Mouse (Mus musculus) cerebellum, adult 18-20 months (tissue): Measurements from ENCODE around the gene Vamp2.

Source experiments
- DNase-seq, 2 experiments: peaks; one replicate each; pipeline ENCODE4 v3.0.0; 2021

Vamp2 gene

DNA sequence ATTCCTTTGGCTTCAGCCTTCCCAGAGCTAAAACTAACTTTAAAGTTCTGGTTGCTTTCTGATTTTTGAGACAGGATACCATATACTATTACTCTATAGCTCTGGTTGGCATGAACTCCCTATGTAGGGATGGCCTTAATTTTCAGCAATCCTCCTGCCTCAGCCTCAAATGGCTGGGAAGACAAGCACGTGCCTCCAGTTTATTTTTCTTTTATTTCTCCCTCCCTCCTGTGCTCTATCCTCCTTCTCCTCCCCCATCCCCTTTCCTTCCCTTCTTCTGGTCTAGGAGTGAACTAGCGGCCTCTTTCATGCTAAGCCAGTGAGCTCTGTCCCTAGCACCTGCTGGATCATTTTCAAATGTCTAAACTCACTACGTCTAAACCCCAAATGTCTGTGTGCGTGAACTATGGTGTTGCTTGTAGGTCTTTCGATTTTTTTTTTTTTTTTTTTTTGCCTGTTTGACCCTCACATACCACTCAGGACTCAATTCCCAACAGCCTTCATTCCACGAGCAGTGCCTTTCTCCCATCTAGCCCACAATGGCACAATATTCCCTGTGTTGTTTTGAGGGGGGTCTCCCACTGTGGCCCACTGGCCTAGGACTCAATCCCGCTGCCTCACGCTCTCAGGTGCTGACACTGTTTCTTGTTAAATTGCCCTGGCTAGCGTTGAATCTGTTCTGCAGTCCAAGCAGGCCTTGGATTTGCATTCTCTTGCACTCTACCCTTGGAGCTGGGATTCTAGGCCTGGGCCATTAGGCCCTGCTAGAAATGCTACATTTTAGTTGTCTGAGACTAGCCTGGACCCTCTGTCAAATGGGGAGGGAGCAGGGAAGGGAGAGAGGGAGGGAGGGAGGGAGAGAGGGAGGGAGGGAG, 23.8 kb upstream of the Vamp2 start:
- no peak for DNase-seq

DNA sequence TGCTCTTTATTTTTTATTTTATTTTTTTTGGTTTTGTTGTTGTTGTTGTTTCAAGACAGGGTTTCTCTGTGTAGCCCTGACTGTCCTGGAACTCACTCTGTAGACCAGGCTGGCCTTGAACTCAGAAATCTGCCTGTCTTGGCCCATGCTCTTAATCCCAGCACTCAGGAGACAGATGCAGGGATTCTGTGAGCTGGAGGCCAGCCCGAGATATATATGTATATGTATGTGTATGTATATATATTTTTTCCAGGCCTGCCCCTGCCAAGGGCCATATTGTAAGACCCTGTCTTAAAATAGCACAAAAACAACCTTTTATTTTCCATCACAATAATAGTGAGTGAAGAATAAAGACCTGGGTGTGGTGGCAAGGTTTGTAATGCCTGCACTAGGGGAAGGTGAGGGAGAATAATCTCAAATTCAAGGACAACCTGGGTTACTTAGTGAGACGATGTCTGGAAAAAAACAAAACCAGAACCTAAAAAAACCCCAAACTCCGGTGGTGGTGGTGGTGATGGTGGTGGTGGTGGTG, 22.8 kb upstream of the Vamp2 start:
- DNase-seq, result no peak

DNA sequence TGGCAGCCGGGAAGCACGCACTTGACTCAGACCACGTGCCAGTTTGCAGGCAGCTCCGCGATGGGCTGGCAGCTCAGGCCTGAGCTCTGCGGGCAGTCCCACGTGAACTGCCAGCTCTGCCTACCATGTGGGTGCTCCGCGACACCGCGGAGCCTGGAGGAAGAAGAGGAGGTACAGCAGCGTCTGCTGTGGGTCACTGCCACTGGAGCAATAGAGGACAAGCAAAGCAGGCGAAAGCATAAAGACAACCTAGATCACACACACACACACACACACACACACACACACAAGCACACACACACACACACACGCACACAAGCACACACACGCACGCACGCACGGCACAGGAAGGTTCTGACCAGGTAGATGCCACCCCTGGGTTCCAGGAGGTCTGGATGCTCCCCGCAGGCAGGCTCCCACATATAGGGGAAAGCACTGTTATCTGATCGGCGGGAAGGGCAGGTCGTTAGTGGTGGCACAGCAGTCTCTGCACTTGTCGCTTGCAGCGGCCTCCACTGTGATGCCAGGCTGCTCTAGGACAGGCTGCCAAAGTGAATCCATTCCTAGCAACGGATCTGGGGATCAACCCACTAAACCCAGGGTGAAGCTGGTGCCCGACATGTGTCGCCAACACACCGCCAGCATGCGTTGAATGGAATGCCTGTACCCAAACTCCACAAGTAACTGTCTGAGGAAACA, 22.0 kb upstream of the Vamp2 start:
- DNase-seq, result peak; percentile 65 to 71

DNA sequence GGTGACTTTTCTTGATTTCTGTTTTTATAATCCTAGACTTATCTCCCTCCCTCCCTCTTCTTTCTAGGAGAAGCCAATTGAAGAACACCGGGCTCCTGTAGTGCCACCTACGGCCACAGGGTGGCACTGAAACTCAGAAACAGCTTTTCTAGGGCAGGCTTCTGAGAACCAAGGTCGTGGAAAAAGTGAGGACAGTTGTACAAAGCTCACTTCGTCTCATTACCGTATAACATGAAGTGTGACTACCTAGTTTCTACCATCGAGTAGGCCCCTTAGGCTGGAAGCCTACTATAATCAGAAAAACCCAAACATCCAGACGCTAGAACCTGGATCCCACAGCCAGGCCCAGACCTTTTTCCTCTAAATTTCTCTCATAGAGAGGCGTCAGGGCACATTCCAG, 21.3 kb upstream of the Vamp2 start:
- DNase-seq, result peak; percentile 92 to 94

DNA sequence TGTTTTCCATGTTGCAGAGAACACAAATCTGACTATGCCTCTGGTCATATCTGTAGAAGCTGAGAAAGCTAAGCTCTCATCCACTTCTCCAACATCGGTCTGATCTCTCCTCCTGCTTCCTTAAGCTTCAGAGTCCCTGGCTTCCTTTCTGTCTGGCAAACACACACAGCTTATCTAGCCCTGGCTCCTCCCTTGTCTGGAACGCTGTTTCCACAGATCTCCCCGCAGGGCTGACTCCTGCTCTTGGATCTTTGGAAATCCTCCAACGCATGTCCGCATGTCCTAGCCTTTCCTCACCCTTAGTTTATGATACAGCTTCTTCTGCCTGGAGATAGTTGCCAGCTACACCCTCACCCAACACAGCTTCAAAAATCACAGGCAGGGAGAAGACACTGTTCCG, 20.7 kb upstream of the Vamp2 start:
- DNase-seq, result no peak

DNA sequence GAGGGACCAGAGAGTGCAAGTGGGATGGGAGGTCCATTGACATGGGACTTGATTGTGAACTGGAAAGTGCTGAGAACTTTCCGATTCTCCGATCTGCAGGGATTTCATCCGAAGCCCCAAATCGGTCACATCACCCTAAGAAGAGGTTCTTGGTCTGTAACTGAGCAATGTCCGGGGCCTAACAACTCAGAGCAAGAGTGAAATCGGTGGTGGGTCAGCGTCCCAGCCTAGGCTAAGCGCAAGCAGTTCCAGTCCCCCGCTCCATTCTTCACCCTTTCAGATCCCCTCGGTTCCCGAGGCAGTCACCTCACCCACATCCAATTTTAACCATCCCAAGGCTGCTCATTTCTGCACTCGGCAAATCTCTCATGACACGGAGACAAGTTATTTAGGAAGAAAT, 18.2 kb upstream of the Vamp2 start:
- no peak for DNase-seq

DNA sequence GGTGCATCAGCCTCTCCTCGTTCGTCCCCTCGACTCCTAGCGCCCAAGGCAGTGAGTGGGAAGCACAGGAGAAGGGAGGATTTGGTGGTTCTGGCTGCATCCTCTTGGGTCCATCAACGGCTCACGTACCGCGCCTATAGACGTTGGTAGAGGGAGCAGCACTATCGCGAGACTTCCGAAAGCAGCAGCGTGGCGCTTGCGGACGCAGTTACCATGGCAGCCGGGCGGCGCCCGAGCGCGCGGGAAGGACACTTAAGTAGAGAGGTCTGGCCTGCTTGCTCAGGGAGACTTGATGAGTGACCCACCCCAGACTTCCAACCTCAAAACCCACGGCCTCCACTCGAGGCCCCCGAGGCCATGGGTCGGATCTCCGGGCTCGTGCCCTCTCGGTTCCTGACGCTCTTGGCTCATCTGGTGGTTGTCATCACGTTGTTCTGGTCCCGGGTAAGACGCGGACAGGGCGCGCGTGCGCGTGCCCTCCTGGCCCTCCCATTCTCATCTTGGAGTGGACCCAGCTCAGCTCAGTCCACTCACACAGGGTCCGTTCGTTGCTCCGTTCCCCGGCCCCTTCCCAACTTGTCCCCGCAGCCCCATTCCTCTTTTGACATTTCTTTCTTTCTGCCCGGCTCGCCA, 17.6 kb upstream of the Vamp2 start, which contains the start of gene Tmem107:
TSS of gene Tmem107 (plus strand) at position 217 of the 633 bp plus-strand sequence.
- peak; percentile 94 to 95 for DNase-seq

DNA sequence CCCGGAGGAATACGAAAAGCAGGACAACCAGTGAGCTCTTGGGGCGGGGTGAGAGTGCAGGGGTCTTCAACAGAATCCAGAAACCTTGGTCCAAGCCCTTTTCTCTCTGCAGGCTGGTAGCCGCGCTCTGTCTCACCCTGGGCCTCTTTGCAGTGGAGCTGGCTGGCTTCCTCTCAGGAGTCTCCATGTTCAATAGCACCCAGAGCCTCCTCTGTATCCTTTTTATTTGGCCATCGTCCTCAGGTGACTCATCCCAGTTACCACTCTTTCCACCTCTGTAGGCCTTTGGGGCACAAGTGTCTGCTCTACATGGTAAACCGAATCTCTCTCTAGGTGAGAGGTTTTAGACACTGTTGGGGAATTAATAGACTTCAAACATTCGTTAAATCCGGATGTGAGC, 17.0 kb upstream of the Vamp2 start:
- DNase-seq, result no peak

DNA sequence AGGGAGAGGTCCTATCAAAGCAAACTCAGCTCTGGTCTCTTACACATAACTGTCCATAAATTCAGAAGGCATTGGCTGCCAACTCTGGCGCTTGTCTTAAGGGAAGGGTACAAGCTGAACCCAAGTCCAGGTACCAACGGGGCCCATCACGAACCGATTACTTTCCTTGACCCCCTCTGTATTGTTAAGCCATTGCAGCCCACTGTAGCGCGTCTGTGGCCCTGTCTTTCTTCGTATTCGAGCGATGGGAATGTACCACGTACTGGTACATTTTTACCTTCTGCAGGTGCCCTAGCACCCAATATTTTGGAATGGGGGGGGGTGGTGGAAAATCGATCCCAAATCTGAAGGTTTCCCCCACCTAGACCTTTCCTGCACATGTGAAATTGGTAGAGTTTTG, 16.1 kb upstream of the Vamp2 start:
- peak in 1 of 2 experiments; percentile 24 for DNase-seq

DNA sequence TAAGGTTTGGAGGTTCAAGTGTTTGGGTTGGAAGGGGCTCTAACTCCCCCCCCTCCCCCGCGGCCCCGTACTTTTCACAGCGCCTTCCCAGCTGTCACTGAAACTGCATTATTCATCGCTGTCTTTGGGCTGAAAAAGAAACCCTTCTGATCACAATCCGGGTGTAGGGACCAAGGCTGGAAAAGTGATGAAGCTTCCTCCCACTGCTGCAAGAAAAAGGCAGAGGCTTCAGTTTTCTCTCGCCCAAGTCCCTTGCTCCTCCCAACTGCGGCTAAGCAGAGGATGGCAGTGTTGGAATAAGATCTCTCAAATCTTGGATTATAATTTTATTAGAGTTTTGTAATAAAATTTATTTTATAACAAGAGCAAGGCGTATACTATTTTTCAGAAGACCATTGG, 15.6 kb upstream of the Vamp2 start:
- peak; percentile 32 to 37 for DNase-seq

DNA sequence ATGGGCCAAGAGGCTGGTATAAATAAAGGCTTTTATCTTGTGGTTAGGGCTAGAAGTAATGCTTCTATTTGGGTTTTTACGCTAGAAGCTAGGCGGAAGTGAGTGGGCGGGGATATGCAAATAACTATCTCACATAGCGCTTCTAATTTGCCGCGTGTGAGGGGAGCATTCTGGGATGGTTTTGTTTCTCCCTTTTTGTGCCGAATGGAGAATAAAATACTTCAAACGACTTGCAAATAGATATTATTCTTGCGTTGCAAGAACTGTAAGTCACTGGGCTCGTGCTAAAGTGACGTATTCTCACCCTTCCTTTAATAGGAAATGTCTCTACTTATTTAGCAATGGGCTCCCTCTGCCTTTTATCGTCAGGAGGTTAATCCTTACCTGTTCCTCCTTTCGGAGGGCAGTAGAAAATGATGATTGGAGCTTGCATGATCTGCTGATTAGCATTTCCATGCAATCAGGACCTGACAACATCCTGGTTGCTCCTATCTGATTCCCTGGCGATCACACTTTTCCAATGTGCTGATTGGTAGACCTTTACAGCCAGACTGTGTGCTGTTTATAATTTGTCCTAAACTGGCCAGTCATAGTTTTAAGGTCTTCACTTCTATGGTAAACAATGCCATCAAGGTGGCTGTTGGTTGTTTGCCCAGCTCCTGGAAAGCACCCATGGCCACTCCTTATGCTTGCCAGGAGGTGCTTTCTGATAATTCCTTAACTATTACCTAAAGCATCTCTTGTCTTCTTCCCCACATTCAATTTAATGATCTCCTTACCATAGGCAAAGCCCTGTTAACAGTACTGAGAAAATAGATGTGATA, 15.0 kb upstream of the Vamp2 start:
- peak; percentile 85 to 87 for DNase-seq

DNA sequence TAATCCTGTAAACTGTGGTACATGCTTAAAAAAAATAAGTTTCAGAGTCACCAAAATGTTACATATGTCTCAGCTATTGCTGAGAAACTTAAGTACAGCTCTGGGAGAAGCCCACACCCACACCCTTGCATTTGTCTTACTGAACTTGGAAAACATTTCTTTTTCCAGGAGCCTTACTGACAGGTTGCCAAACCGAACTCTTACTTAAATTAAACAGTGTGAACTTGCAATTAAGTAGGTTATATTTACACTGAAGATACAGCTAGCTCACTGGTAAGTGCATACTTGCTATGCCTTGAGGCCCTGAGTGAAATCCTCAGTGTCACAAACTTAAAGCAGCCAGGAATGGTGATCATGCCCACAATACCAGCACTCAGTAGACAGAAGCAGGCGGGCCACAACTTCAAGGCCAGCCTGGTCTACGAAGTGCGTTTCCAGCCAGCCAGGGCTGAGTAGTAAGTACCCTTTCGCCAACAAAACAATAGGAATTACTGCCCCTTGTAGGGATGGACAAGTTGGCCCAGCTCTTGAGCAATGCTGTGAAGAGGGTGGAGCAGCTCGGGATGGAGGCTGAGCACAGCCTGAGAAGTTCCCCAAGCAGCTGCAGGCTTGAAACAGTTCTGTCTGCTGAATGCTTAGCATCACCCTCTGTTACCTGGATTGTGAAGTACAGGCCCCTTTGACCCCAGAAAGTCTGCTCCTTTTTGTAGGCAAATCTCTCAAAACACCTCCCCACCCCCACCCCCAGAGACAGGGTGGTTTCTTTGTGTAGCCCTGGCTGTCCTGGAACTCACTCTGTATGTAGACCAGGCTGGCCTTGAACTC, 14.1 kb upstream of the Vamp2 start:
- no peak for DNase-seq

DNA sequence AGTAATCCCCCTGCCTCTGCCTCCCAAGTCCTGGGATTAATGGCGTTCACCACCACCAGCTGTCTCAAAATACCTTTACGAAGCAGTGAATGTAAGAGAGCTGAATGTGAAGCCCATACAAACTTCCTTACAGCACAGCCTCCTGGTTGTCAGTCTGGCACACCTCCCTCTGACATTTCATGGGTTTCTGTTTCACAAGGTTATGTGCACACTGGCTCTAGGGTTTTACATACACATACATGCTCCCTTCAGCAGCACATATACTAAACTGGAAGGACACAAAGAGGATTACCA, 13.6 kb upstream of the Vamp2 start:
- no peak for DNase-seq

DNA sequence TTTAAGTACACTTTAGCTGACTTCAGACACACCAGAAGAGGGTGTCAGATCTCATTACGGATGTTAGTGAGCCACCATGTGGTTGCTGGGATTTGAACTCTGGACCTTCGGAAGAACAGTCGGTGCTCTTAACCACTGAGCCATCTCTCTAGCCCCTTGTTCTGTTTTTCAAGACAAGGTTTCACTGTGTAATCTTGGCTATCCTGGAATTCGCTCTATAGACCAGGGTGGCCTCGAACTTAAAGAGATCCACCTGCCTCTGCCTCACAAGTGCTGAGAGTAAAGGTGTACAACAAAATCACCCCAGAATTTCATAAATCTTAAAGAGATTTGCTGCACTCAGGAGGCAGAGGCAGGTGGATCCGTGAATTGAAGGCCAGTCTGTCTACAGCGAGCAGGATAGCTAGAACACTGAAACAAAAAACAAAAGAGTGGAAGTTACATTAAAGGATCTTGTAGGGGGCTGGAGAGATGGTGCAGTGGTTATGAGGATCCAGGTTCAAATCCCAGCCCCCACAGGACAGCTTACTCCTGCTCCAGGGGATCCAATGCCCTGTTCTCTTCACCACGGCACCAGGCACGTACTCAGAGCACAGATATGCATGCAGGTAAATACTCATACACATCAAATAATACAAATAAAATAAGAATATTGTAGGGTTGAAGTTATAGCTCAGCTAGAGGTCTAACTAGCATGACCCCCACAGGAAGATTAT, 12.4 kb upstream of the Vamp2 start:
- no peak for DNase-seq

DNA sequence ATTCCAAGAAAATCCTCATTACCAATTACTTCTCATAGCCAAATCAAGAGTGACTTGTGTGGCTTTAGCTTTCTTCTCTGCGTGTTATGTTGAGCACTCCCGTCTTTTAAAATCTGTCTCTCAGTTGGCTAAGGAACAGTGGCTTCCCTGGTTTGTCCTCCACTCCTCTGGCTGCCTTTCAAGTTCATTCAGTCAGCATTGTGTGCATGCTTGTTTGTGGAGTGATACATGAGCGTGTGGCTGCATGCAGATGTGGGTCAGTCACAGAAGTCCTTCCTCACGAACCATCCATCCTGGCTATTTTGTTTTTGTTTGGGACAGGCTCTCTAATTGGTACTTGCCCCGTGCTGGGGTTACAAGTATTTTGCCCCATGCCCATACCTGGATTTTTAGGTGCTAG, 11.7 kb upstream of the Vamp2 start:
- no peak for DNase-seq

DNA sequence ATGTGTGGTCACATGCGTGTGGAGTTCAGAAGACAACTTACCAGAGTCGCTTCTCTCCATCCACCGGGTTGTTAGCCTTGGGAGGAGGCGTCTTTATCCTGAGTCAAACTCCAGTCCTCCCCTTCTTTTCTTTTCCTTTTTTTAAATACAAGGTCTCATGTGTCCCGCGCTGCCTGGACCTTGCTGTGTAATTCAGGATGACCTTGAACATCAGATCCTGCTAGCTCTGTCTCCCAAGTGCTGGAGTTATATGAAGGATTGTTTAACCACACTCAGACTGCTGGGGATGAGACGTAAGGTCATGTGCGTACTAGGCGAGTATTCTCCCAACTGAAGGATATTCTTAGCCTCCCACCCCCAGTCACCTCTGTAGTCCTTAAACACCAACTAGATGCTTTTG, 11.0 kb upstream of the Vamp2 start:
- no peak for DNase-seq

DNA sequence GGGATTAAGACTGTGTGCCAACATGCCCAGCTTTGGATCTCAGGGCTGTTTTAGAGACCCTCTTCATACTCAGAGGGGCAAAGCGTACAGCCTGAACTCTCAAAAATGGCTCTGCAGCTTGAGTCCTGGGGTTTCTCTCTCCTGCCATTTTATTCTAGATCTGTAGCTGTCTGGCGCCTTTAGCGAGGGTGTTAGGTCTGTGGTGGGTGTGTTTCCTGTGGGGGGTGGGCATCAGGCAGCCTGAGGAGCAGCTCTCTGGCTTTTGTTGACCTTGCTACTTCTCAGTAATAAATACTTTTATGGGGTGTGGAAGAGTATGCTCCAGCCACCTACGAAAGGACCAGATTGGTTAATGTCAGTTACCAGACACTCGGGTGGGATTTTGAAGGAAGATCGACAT, 10.2 kb upstream of the Vamp2 start:
- DNase-seq, result no peak

DNA sequence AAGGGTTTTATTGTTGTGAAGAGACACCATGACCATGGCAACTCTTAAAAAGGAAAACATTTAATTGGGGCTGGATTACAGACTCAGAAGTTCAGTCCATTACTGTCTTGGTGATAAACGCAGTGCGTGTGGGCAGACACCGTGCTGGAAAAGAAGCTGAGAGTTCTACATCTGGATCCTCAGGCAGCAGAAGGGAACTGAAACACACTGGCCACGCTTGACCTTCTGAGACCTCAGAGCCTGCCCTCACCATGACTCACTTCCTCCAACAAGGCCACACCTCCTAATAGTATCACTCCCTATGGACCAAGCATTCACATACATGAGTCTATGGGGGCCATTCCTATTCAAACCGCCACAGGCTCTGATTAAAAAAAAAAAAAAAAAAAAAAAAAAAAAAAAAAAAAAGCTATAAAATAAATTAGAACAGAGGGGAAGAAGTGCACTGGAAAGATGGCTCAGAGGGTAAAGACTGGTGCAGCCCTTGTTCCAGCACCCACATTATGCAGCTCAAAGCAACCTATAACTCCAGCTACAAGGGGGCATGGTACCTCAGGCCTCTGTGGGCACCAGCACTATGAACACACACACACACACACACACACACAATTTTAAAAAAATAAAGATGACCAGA, 9.4 kb upstream of the Vamp2 start:
- DNase-seq, result no peak

DNA sequence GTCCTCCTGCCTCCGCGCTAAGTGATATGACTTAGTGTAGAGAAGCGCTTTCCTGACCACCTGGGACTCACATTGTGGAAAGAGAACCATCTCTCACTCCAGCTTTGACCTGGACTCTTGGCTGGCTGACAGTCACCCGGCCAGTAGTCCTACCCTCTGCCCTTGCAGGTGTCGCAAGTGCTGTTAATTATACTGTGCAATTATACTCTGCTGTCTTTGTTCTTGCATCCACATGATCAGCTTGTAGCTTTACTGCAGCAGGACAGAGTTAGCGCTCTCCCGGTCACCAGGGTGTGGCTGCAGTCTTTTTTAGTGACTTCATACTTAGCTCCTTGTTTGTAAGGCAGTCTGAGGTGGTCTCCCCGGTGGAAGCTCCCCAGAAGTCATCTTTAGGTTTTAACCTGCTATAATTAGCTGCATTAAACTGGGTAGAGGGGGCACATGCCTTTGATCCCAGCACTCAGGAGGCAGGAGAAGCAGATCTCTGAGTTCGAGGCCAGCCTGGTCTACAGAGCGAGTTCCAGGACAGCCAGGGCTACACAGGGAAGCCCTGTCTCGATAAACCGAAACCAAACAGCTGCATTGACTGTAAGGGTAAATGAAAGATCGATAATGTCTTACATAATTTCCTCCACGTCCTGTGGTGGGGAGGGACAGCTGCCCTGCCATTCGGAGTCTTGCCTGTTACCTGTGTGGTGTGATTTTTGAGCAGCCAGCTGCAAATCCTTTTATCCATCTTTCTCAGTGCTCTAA, 8.0 kb upstream of the Vamp2 start:
- no peak for DNase-seq

DNA sequence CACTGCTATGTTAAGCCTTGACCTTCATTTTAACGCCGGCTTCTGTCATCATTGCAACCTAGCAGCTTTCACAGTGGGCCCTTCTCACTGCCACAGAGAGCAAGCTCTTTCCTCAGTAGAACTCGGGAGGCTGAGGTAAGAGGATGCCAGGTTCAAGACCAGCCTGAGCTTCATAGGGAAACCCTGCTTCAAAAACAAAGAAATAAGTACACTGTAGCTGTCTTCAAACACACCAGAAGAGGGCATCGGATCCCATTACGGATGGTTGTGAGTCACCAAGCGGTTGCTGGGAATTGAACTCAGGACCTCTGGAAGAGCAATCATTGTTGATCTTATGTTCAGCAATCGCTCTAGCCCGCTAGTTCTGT, 7.5 kb upstream of the Vamp2 start:
- no peak for DNase-seq
